Mouse (Mus musculus) lung, postnatal 0 days (tissue): ENCODE measurements around the gene Pafah2.

Source experiments
- CTCF ChIP-seq: IDR thresholded peaks from 2 replicates; pipeline ENCODE4 v1.5.1; 2016; ENCODE audit warnings: antibody characterized with exemption, mild to moderate bottlenecking
- EP300 ChIP-seq: IDR thresholded peaks from 2 replicates; pipeline ENCODE4 v1.6.1; 2016; ENCODE audit warnings: antibody characterized with exemption, mild to moderate bottlenecking, control low read depth

- no peak for TF ChIP-seq EP300
- TF ChIP-seq CTCF = no peak
Observed at GRCm38 (mm10) chr4:134451484-134451883, 55.4 kb downstream of the Pafah2 start.
